Mouse (Mus musculus) midbrain, embryonic 10.5 days (tissue): Measurements from ENCODE around the gene Tent5c. TPM values are rescaled to one million over a fixed set of nuclear protein-coding genes. Genes with fewer than 3 reads are reported as not detected.

Experiments used
- DNase-seq: peaks from one replicate; pipeline ENCODE4 v3.0.0-alpha.2; 2017; ENCODE audit warnings: low spot score
- H3K27ac ChIP-seq: fragments of 300-500 bp; sonication (generic); replicated peaks from 2 replicates; pipeline ENCODE4 v1.5.1; 2016; ENCODE audit warnings: mild to moderate bottlenecking
- H3K27me3 ChIP-seq: fragments of 300-500 bp; sonication (generic); 2 replicates; pipeline ENCODE4 v1.6.1; 2016; ENCODE audit warnings: low read depth, mild to moderate bottlenecking; ENCODE audit not compliant: poor library complexity, severe bottlenecking
- H3K36me3 ChIP-seq: fragments of 300-500 bp; sonication (generic); 2 replicates; pipeline ENCODE4 v1.6.1; 2016; ENCODE audit warnings: mild to moderate bottlenecking, moderate library complexity
- H3K4me1 ChIP-seq: fragments of 300-500 bp; sonication (generic); 2 replicates; pipeline ENCODE4 v1.6.1; 2016
- H3K4me3 ChIP-seq: fragments of 300-500 bp; sonication (generic); 2 replicates; pipeline ENCODE4 v1.5.1; 2016; ENCODE audit warnings: mild to moderate bottlenecking, moderate library complexity
- H3K9me3 ChIP-seq: fragments of 300-500 bp; sonication (generic); replicated peaks from 2 replicates; pipeline ENCODE4 v1.6.1; 2016; ENCODE audit warnings: mild to moderate bottlenecking
- WGBS: fragments of 180-500 bp; shearing (Covaris S2); methylation state at CpG from one replicate; pipeline ENCODE4 v1.1.7; 2016; 5-methylcytosine and 5-hydroxymethylcytosine counted together
- polyA plus RNA-seq: library from polyadenylated mRNA; unstranded; fragments of >200 nt; fragmentation: Nextera tagmentation; extraction: Ambion mirVana; gene quantifications from 2 replicates; pipeline ENCODE4 v1.2.1, GENCODE M21; 2016

Tent5c gene
- polyA plus RNA-seq, 1 experiment from 2014 or later, result 1.6 TPM

- Histone ChIP-seq H3K27ac (no peak overlapping the region), H3K36me3 (no peaks in the 10 kb centered on the region), H3K9me3 (no peaks in the 10 kb centered on the region), H3K4me3 (no peak overlapping the region), H3K4me1 (peaks cover 12% of the 10 kb centered on the region; the same call in 1 of the 2 replicates), H3K27me3 (peaks cover 28% of the 10 kb centered on the region)
- no peak for DNase-seq
- 67% methylated on average over 7 of the region's 7 CpGs for WGBS
Observed at GRCm38 (mm10) chr3:100482324-100482911, 6.7 kb downstream of the Tent5c start.

GRCm38 (mm10) chr3:100480251-100481005, 8.7 kb downstream of the Tent5c start:
- Histone ChIP-seq H3K27ac (no peak overlapping the region), H3K27me3 (peaks cover 8% of the 10 kb centered on the region), H3K9me3 (no peaks in the 10 kb centered on the region), H3K4me3 (no peak overlapping the region), H3K36me3 (no peaks in the 10 kb centered on the region), H3K4me1 (peaks cover 8% of the 10 kb centered on the region)
- no peak for DNase-seq
- 76% methylated on average over 7 of the region's 7 CpGs for WGBS

GRCm38 (mm10) chr3:100474950-100475472, 14.1 kb downstream of the Tent5c start:
- Histone ChIP-seq H3K4me1 (peaks cover 24% of the 10 kb centered on the region), H3K4me3 (no peak overlapping the region), H3K27me3 (no peaks in the 10 kb centered on the region), H3K27ac (peak overlapping the region; percentile 65; the same call in 1 of the 2 replicates), H3K36me3 (0 out of 2 replicates have a peak, but pooled peaks cover 2% of the 10 kb centered on the region), H3K9me3 (no peaks in the 10 kb centered on the region)
- DNase-seq, result peak; percentile 20
- 64% methylated on average over 8 of the region's 8 CpGs for WGBS

DNA sequence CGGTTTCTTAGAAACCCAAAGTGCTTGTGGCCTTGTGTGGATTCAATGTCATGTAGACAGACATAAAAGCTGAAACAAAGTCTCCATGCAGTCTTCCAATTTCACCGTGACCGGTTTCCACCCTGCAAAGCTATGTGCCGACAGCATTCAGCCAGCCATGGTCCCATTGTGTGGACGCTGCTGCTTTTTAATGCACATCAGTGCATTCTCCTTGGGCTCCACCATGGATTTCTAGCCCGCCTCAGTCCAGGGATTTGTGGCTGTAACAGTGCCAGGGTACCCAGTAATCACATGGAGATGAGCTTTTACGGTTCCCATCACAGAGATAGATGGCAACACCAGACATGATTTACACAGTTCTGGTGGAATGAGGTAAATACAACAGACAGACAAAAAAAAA, 14.6 kb downstream of the Tent5c start:
- H3K4me1 ChIP-seq, result peaks cover 24% of the 10 kb centered on the region
- peak; percentile 20 for DNase-seq
- 0 out of 2 replicates have a peak, but pooled peaks cover 2% of the 10 kb centered on the region for H3K36me3 ChIP-seq
- H3K27me3 ChIP-seq, result no peaks in the 10 kb centered on the region
- WGBS, result 53% methylated on average over 7 of the region's 7 CpGs
- no peak overlapping the region for H3K4me3 ChIP-seq
- H3K27ac ChIP-seq, result peak overlapping the region; percentile 65
- H3K9me3 ChIP-seq, result no peaks in the 10 kb centered on the region

- 0 out of 2 replicates have a peak, but pooled peaks cover 2% of the 10 kb centered on the region for H3K36me3 ChIP-seq
- H3K4me1 ChIP-seq, result peaks cover 24% of the 10 kb centered on the region
- H3K27ac ChIP-seq, result no peak overlapping the region
- 93% methylated on average over 21 of the region's 21 CpGs for WGBS
- H3K4me3 ChIP-seq, result no peak overlapping the region
- no peak for DNase-seq
- no peaks in the 10 kb centered on the region for H3K9me3 ChIP-seq
- no peaks in the 10 kb centered on the region for H3K27me3 ChIP-seq
Observed at GRCm38 (mm10) chr3:100473146-100473545, 16.0 kb downstream of the Tent5c start.

DNA sequence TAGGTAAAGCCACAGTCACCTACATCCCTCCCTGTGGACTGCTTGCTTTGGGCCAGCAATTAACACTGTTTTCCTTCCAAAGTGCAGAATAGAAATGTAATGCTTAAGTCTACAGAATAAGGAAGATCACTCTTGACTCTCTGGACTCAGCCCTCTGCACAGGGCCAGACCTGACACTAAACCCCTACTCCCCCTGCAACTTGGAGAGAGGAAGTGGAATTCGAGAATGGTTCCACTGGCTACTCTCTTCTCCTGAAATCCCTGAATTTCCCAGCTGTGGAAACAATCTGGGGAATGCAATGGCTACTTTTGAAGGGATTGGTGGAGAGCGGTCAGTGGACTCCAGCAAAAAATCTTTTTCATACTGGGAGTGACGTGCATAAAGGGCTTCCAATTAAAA, 18.2 kb downstream of the Tent5c start:
- Histone ChIP-seq H3K9me3 (no peaks in the 10 kb centered on the region), H3K4me3 (no peak overlapping the region), H3K27ac (no peak overlapping the region), H3K4me1 (peaks cover 24% of the 10 kb centered on the region), H3K27me3 (no peaks in the 10 kb centered on the region), H3K36me3 (0 out of 2 replicates have a peak, but pooled peaks cover 2% of the 10 kb centered on the region)
- WGBS, result 83% methylated on average over 3 of the region's 3 CpGs
- DNase-seq, result no peak

GRCm38 (mm10) chr3:100470101-100470500, 19.0 kb downstream of the Tent5c start:
- H3K27ac ChIP-seq, result no peak overlapping the region
- 84% methylated on average over 3 of the region's 3 CpGs for WGBS
- no peaks in the 10 kb centered on the region for H3K9me3 ChIP-seq
- H3K27me3 ChIP-seq, result no peaks in the 10 kb centered on the region
- DNase-seq, result no peak
- H3K4me1 ChIP-seq, result peaks cover 19% of the 10 kb centered on the region
- H3K4me3 ChIP-seq, result no peak overlapping the region
- H3K36me3 ChIP-seq, result 0 out of 2 replicates have a peak, but pooled peaks cover 2% of the 10 kb centered on the region

DNA sequence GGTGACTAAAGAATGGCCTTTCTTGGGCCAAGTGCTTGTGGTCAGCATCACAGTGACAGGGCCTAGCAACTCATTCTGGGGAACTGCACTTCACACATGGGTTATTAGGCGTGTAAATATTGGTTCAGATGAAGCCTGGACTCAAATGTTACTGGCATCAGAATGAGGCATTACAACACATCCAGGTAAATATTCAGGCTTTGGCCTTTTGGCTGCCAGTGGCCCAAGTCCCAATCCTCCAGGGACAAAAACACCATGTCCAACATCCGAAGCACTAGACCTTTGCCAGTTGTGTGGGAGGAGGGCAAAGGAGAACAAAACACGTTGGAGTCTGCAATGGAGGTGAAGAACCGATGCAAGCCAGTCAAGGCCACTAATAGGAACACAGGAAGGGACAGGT, 22.6 kb downstream of the Tent5c start:
- H3K36me3 ChIP-seq, result no peaks in the 10 kb centered on the region
- DNase-seq, result no peak
- no peaks in the 10 kb centered on the region for H3K27me3 ChIP-seq
- H3K4me3 ChIP-seq, result no peak overlapping the region
- H3K9me3 ChIP-seq, result no peaks in the 10 kb centered on the region
- peaks cover 22% of the 10 kb centered on the region for H3K4me1 ChIP-seq
- 86% methylated on average over 4 of the region's 4 CpGs for WGBS
- no peak overlapping the region for H3K27ac ChIP-seq

GRCm38 (mm10) chr3:100464596-100464995, 24.5 kb downstream of the Tent5c start:
- H3K9me3 ChIP-seq, result no peaks in the 10 kb centered on the region
- 92% methylated on average over 5 of the region's 5 CpGs for WGBS
- no peak overlapping the region for H3K27ac ChIP-seq
- H3K27me3 ChIP-seq, result no peaks in the 10 kb centered on the region
- no peak overlapping the region for H3K4me3 ChIP-seq
- H3K36me3 ChIP-seq, result no peaks in the 10 kb centered on the region
- DNase-seq, result no peak
- H3K4me1 ChIP-seq, result peaks cover 22% of the 10 kb centered on the region

GRCm38 (mm10) chr3:100463959-100464265, 25.2 kb downstream of the Tent5c start:
- Histone ChIP-seq H3K27me3 (no peaks in the 10 kb centered on the region), H3K27ac (no peak overlapping the region; the same call in 1 of the 2 replicates), H3K36me3 (no peaks in the 10 kb centered on the region), H3K4me3 (no peak overlapping the region), H3K9me3 (no peaks in the 10 kb centered on the region), H3K4me1 (peaks cover 22% of the 10 kb centered on the region)
- DNase-seq, result no peak
- WGBS, result 82% methylated on average over 2 of the region's 2 CpGs

DNA sequence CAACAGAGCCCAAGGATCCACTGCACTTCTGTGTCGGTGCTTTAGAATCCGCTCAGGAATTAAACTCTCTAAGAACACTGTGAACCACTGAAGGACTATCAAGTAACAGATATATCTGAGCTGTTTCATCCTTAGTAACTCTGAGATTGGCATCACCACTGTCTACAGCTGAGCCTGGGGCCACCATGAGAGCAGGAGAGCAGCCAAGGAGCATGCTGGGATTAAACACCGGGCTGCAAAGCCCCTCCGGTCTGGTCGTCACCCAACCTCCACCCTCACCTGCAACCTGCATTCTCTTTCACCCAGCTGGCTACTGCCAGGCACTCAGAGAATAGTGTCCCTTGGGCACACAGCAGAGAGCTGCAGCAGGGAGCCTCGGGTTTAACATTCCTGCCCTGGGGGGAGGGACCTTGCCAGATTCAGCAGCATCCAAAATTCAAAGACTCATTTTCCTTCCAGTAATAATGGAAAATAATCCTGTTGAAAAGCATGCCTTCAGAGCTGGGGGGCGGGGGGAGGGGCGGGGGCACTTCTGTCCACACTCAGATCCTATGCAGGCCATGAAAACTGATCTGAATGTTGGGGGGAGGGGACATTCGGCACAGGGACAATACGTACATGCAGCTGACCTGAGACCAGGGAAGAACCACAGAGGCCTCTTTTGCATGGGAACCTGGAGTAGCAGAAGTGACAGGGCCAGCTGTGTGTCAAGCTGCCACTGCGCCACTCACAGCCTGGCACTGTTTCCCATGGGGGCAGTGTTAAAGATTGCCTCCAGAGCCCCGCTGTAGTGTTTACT, 25.8 kb downstream of the Tent5c start:
- 31% methylated on average over 12 of the region's 12 CpGs for WGBS
- Histone ChIP-seq H3K27ac (peak overlapping the region; percentile 67), H3K36me3 (no peaks in the 10 kb centered on the region), H3K9me3 (no peaks in the 10 kb centered on the region), H3K4me1 (peaks cover 22% of the 10 kb centered on the region), H3K27me3 (no peaks in the 10 kb centered on the region), H3K4me3 (no peak overlapping the region; the same call in 1 of the 2 replicates)
- no peak for DNase-seq

DNA sequence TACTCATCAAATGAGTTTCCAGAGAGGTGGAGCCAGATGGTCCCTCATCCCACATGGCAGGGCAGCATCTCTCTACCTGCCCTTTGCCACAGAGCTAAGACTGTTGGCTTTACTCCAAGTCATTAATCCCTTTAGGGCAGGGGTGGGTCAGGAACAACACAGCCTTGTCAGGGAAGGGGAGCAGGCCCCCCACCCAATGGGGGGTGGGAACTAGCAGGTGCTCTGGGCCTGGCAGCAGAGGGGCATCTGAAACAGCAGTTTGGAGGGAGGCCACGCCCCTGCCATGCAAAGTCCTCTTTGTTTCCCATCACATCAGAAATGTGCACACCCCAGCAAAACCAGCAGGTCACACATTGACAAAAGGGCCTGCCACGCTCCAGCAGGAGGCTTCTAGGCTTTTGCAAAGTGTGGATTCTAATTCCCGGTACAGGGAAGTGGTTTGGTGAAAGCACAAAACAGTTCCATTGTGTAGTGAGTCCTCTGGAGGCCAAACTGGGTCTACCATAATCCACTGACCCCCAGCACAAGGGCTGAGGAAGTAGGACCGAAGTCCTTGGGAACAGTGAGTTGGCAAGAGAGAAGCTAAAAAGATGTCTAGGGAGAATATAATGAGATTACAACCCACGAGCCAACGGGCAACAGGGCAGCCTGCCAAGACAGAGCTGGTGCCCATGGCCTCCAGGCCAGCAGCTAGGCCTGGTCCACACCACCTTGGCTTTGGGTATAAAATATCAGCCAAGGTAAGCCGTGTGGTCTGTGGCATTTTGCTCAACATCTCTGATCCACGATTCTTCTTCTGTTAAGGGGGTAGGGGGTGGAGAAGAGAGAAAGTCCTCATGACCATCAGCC, 26.7 kb downstream of the Tent5c start:
- DNase-seq, result peak; percentile 33
- Histone ChIP-seq H3K4me3 (no peak overlapping the region), H3K4me1 (peaks cover 22% of the 10 kb centered on the region), H3K36me3 (no peaks in the 10 kb centered on the region), H3K27ac (peak overlapping the region; percentile 67), H3K27me3 (no peaks in the 10 kb centered on the region), H3K9me3 (no peaks in the 10 kb centered on the region)
- 55% methylated on average over 8 of the region's 8 CpGs for WGBS
